Mouse (Mus musculus): Measurements from ENCODE around the gene Olfr594.
"Not testable (repeated sequence)": the region's sequence is repeated elsewhere in the genome, so short reads cannot be mapped to it uniquely, and the experiment has no call there.

The Olfr594 gene

GRCm38 (mm10) chr7:103216696-103217095 is at the start of gene Olfr594:
Gene Olfr594 (plus strand): TSS chr7:103216996.
- DNase-seq, result no peak

DNA sequence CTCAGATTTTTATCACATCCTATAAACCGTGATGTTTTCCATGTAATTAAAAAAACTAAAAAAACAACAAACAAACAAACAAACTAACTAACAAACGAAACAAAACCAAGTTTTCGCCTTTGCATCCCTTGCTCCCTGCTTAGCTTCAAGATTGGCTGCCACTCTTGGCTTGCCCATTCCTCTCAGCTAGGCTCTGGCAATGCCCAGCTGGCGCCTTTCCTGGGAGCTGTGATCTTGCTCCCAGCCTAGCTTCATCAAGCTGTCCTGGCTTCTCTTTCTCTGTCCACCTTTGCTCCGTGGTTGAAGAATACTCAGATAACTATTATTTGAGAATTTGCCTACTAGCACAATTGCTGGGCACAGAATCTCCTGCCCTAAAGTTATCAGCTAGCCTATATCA is 47.1 kb upstream of the Olfr594 start:
- DNase-seq, result no peak

DNA sequence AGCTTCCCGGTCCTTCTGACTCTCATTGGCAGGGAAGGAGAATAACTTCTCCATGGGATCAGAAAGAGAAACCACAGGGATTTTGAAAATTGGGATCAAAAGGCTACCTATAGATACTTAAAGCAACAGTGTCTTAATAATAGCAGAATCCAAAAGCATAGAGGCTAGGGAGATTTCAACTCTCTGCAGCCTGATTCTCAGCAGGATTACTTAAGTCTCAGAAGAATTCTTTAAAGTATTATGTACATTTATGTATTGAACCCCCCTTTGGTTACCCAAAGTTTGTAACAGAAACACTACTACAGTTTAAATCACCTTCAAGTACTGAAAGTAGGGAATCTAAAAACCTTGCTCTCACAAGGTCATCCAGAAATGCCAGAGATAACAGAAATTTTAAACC is 38.6 kb upstream of the Olfr594 start, which contains the start of gene Olfr591:
Olfr591 (minus strand) TSS at position 101 of the 400 bp plus-strand sequence.
- no peak for DNase-seq

DNA sequence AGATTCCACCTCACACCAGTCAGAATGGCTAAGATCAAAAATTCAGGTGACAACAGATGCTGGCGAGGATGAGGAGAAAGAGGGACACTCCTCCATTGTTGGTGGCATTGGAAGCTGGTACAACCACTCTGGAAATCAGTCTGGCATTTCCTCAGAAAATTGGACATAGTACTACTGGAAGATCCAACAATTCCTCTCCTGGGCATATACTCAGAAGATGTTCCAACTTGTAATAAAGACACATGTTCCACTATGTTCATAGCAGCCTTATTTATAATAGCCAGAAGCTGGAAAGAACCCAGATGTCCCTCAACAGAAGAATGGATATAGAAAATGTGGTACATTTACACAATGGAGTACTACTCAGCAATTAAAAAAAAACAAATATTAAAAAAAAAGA is 32.3 kb upstream of the Olfr594 start, which contains the start of gene Olfr592:
Olfr592 (plus strand) TSS at position 301 of the 400 bp plus-strand sequence.
- DNase-seq, result not testable (repeated sequence)

GRCm38 (mm10) chr7:103211562-103211961 is 5.2 kb upstream of the Olfr594 start, which contains the start of gene Olfr593:
Gene Olfr593 (plus strand): TSS chr7:103211862.
- no peak for DNase-seq

GRCm38 (mm10) chr7:103212050-103212449 is 4.7 kb upstream of the Olfr594 start:
- not testable (repeated sequence) for DNase-seq

DNA sequence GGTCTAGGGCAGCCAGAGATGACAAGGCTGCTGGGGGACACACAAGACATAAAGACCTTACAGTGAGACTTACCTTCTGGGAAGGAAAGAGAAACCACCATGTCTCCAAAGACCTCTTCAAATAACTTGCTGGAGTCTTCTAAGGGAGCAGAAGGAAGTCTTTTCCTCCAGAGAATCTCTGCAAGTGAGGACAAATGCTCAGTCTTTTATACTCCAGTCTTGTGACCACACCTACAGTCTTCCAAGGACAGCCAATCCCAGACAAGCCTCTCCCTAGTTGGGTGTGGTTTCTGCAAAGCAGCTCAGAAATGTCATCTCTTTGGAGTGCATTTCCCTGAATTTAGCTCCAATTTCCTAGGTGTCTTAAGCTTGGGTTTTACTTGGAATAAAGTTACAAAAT is 35.6 kb downstream of the Olfr594 start, which contains the start of gene Usp17ld:
Usp17ld (minus strand) TSS at position 101 of the 400 bp plus-strand sequence.
- not testable (repeated sequence) for DNase-seq

Measured in cerebellum, adult 9-10 months (tissue).